Mouse (Mus musculus): ENCODE measurements at regions not wholly inside any gene's neighbourhood (a gene's known extent, or its start where the extent isn't known, plus 50 kb on each side); places are given as distances from the start of the nearest gene placed in this dataset.

- peak; percentile 46; the same call in 1 of the 2 replicates for ATAC-seq (ENCODE audit: low read depth)
- H3K9me3 ChIP-seq (ENCODE audit: control insufficient read depth, low read length): no peaks in the 10 kb centered on the region
- 15% methylated on average over 1 of the region's 1 CpGs for WGBS
- H3K4me3 ChIP-seq (ENCODE audit: low read depth, low read length): no peak overlapping the region
- H3K4me1 ChIP-seq (ENCODE audit: control insufficient read depth, insufficient read depth, low read length): 0 out of 2 replicates have a peak, but pooled peaks cover 3% of the 10 kb centered on the region
- no peak overlapping the region for H3K9ac ChIP-seq (replicated peaks; ENCODE audit: low read depth, low read length)
- H3K27ac ChIP-seq (ENCODE audit: low read depth, low read length): 0 out of 2 replicates have a peak overlapping the region, but pooled peaks have one; percentile 16
- H3K27me3 ChIP-seq (ENCODE audit: control insufficient read depth, insufficient read depth, low read length): no peaks in the 10 kb centered on the region
- no peak overlapping the region for H3K4me2 ChIP-seq (ENCODE audit: low read depth, low read length)
- no peaks in the 10 kb centered on the region for H3K36me3 ChIP-seq (ENCODE audit: control insufficient read depth, insufficient read depth, low read length)
Measured at GRCm38 (mm10) chr8:101522758-101523157, 1262.7 kb downstream of the Cdh11 start.

- ATAC-seq (ENCODE audit: low read depth): no peak
- Histone ChIP-seq H3K9ac (replicated peaks; ENCODE audit: low read depth, low read length) (no peak overlapping the region), H3K27me3 (ENCODE audit: control insufficient read depth, insufficient read depth, low read length) (no peaks in the 10 kb centered on the region), H3K27ac (ENCODE audit: low read depth, low read length) (no peak overlapping the region), H3K4me3 (ENCODE audit: low read depth, low read length) (no peak overlapping the region), H3K9me3 (ENCODE audit: control insufficient read depth, low read length) (no peaks in the 10 kb centered on the region), H3K36me3 (ENCODE audit: control insufficient read depth, insufficient read depth, low read length) (no peaks in the 10 kb centered on the region), H3K4me1 (ENCODE audit: control insufficient read depth, insufficient read depth, low read length) (no peaks in the 10 kb centered on the region), H3K4me2 (ENCODE audit: low read depth, low read length) (no peak overlapping the region)
- WGBS: 67% methylated on average over 2 of the region's 2 CpGs
Measured at GRCm38 (mm10) chr8:101478554-101479314, 1306.7 kb downstream of the Cdh11 start.

GRCm38 (mm10) chr8:101466363-101466762, 1319.1 kb downstream of the Cdh11 start:
- no peak overlapping the region for H3K9ac ChIP-seq (replicated peaks; ENCODE audit: low read depth, low read length)
- H3K9me3 ChIP-seq (ENCODE audit: control insufficient read depth, low read length): no peaks in the 10 kb centered on the region
- no peak overlapping the region for H3K4me2 ChIP-seq (ENCODE audit: low read depth, low read length)
- no peaks in the 10 kb centered on the region for H3K27me3 ChIP-seq (ENCODE audit: control insufficient read depth, insufficient read depth, low read length)
- no peak overlapping the region for H3K27ac ChIP-seq (ENCODE audit: low read depth, low read length)
- no peaks in the 10 kb centered on the region for H3K36me3 ChIP-seq (ENCODE audit: control insufficient read depth, insufficient read depth, low read length)
- no peak for ATAC-seq (ENCODE audit: low read depth)
- H3K4me1 ChIP-seq (ENCODE audit: control insufficient read depth, insufficient read depth, low read length): no peaks in the 10 kb centered on the region
- 47% methylated on average over 3 of the region's 3 CpGs for WGBS
- no peak overlapping the region for H3K4me3 ChIP-seq (ENCODE audit: low read depth, low read length)

GRCm38 (mm10) chr8:101462515-101462914, 1322.9 kb downstream of the Cdh11 start:
- ATAC-seq (ENCODE audit: low read depth): no peak
- 63% methylated on average over 1 of the region's 1 CpGs for WGBS
- H3K9ac ChIP-seq (replicated peaks; ENCODE audit: low read depth, low read length): no peak overlapping the region

GRCm38 (mm10) chr8:101444730-101445129, 1340.7 kb downstream of the Cdh11 start:
- no peak overlapping the region for H3K9ac ChIP-seq (replicated peaks; ENCODE audit: low read depth, low read length)
- no peak overlapping the region for H3K4me3 ChIP-seq (ENCODE audit: low read depth, low read length)
- no peak overlapping the region for H3K27ac ChIP-seq (ENCODE audit: low read depth, low read length)
- H3K36me3 ChIP-seq (ENCODE audit: control insufficient read depth, insufficient read depth, low read length): no peaks in the 10 kb centered on the region
- no peak overlapping the region for H3K4me2 ChIP-seq (ENCODE audit: low read depth, low read length)
- no peaks in the 10 kb centered on the region for H3K9me3 ChIP-seq (ENCODE audit: control insufficient read depth, low read length)
- H3K4me1 ChIP-seq (ENCODE audit: control insufficient read depth, insufficient read depth, low read length): no peaks in the 10 kb centered on the region
- H3K27me3 ChIP-seq (ENCODE audit: control insufficient read depth, insufficient read depth, low read length): no peaks in the 10 kb centered on the region
- 89% methylated on average over 1 of the region's 1 CpGs for WGBS
- ATAC-seq (ENCODE audit: low read depth): no peak

More at GRCm38 (mm10) chr8:101462515-101462914, 1322.9 kb downstream of the Cdh11 start:
- H3K4me2 ChIP-seq (ENCODE audit: low read depth, low read length): no peak overlapping the region
- H3K36me3 ChIP-seq (ENCODE audit: control insufficient read depth, insufficient read depth, low read length): no peaks in the 10 kb centered on the region
- H3K4me3 ChIP-seq (ENCODE audit: low read depth, low read length): no peak overlapping the region
- no peaks in the 10 kb centered on the region for H3K4me1 ChIP-seq (ENCODE audit: control insufficient read depth, insufficient read depth, low read length)
- H3K9me3 ChIP-seq (ENCODE audit: control insufficient read depth, low read length): no peaks in the 10 kb centered on the region
- H3K27me3 ChIP-seq (ENCODE audit: control insufficient read depth, insufficient read depth, low read length): no peaks in the 10 kb centered on the region
- no peak overlapping the region for H3K27ac ChIP-seq (ENCODE audit: low read depth, low read length)

GRCm38 (mm10) chr8:101442563-101442962, 1342.9 kb downstream of the Cdh11 start:
- Histone ChIP-seq H3K4me3 (ENCODE audit: low read depth, low read length) (no peak overlapping the region), H3K9me3 (ENCODE audit: control insufficient read depth, low read length) (no peaks in the 10 kb centered on the region), H3K27me3 (ENCODE audit: control insufficient read depth, insufficient read depth, low read length) (no peaks in the 10 kb centered on the region), H3K27ac (ENCODE audit: low read depth, low read length) (no peak overlapping the region), H3K4me2 (ENCODE audit: low read depth, low read length) (no peak overlapping the region), H3K4me1 (ENCODE audit: control insufficient read depth, insufficient read depth, low read length) (no peaks in the 10 kb centered on the region), H3K36me3 (ENCODE audit: control insufficient read depth, insufficient read depth, low read length) (no peaks in the 10 kb centered on the region), H3K9ac (replicated peaks; ENCODE audit: low read depth, low read length) (no peak overlapping the region)
- ATAC-seq (ENCODE audit: low read depth): no peak
- WGBS: 95% methylated on average over 2 of the region's 2 CpGs

GRCm38 (mm10) chr8:101435691-101436090, 1349.8 kb downstream of the Cdh11 start:
- Histone ChIP-seq H3K36me3 (ENCODE audit: control insufficient read depth, insufficient read depth, low read length) (no peaks in the 10 kb centered on the region), H3K9ac (replicated peaks; ENCODE audit: low read depth, low read length) (no peak overlapping the region), H3K4me2 (ENCODE audit: low read depth, low read length) (no peak overlapping the region), H3K4me3 (ENCODE audit: low read depth, low read length) (no peak overlapping the region), H3K4me1 (ENCODE audit: control insufficient read depth, insufficient read depth, low read length) (no peaks in the 10 kb centered on the region), H3K27me3 (ENCODE audit: control insufficient read depth, insufficient read depth, low read length) (no peaks in the 10 kb centered on the region), H3K9me3 (ENCODE audit: control insufficient read depth, low read length) (no peaks in the 10 kb centered on the region), H3K27ac (ENCODE audit: low read depth, low read length) (no peak overlapping the region)
- 67% methylated on average over 4 of the region's 4 CpGs for WGBS
- no peak for ATAC-seq (ENCODE audit: low read depth)

Measured in neural tube, embryonic 14.5 days (tissue).